ENCODE assay signal across 11 mouse cellular contexts in the genomic region with DNA sequence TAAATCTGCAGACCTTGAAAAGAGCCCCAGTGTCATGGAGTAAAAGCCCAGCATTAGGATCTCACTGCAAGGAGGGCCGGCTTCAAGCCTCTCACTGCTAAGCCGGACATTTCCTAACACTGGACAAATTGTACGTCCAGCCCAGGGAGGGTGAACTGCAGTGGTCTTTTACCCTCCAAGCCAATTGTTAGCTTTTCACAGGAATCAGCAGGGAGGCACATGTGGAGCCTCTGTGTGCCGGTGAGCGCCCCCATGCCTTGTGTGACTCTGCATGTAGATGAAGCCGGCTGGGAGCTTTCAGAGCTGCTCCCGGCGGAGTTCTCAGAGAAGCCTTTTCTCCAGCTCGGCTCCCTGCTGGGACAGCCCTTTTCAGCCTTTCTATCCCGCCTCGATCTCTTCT.
A peak's percentile ranks its signal among the peaks of the same experiment; 100 is the strongest.
DNase-seq lines count a peak whose midpoint lies in the region; ATAC-seq and TF ChIP-seq lines count a peak whose summit lies in the region.
"Had no signal": no experiment of that assay in that cellular context is flagged by ENCODE, and none has a peak within 500 bp of the region (broad histone marks: within the 10 kb centered on the region; RNA-seq: fewer than 3 reads in every experiment).

No protein-coding gene starts in this region.

- H3K27ac ChIP-seq in hindbrain, postnatal 0 days: peak overlapping the region; percentile 77
- peak overlapping the region; percentile 71 for H3K27ac ChIP-seq in neural tube, embryonic 11.5 days (ENCODE audit: low read depth, low read length)
- no peak overlapping the region for H3K27ac ChIP-seq in stomach, postnatal 0 days (replicated peaks)
- H3K27ac ChIP-seq: stomach, embryonic 15.5 days had no signal

- peaks cover 14% of the 10 kb centered on the region for H3K4me1 ChIP-seq in hindbrain, postnatal 0 days (ENCODE audit: insufficient read depth, low read length)
- peaks cover 15% of the 10 kb centered on the region for H3K4me1 ChIP-seq in neural tube, embryonic 11.5 days (ENCODE audit: control insufficient read depth, insufficient read depth, low read length)
- H3K4me1 ChIP-seq in stomach, postnatal 0 days (replicated peaks; ENCODE audit: control insufficient read depth, insufficient read depth): no peaks in the 10 kb centered on the region
- H3K4me1 ChIP-seq: stomach, embryonic 15.5 days had no signal

- DNase-seq in kidney, postnatal 10 days: peak; percentile 17
- DNase-seq in kidney, adult 8-10 months: no peak
- peak; percentile 57 for DNase-seq in embryo, embryonic 11.5 days (ENCODE audit: low read depth, low spot score)
- DNase-seq in hindbrain, postnatal 0 days (ENCODE audit: low spot score): peak; percentile 76
- DNase-seq in neural tube, embryonic 11.5 days (ENCODE audit: low spot score): peak; percentile 86
- no peak for DNase-seq in testis, postnatal 10 days (ENCODE audit: low spot score)
- no peak for DNase-seq in kidney, postnatal 25 days
- DNase-seq in stomach, postnatal 0 days (ENCODE audit: low spot score): no peak
- DNase-seq: lung, embryonic 14.5 days had no signal

- 0 out of 2 replicates have a peak overlapping the region, but pooled peaks have one; percentile 30 for H3K9ac ChIP-seq in hindbrain, postnatal 0 days (replicated peaks; ENCODE audit: low read length)
- H3K9ac ChIP-seq in neural tube, embryonic 11.5 days (ENCODE audit: low read length): no peak overlapping the region; the same call in 1 of the 2 replicates
- no peak overlapping the region for H3K9ac ChIP-seq in stomach, postnatal 0 days (ENCODE audit: low read length)
- H3K9ac ChIP-seq: lung, embryonic 14.5 days; stomach, embryonic 15.5 days had no signal

- peak; percentile 77 for ATAC-seq in hindbrain, postnatal 0 days
- peak; percentile 81 for ATAC-seq in neural tube, embryonic 11.5 days (ENCODE audit: insufficient read depth, low FRiP score, low TSS enrichment)
- no peak for ATAC-seq in stomach, postnatal 0 days (ENCODE audit: low FRiP score, low TSS enrichment)
- ATAC-seq: Patski had no signal

- H3K27me3 ChIP-seq in hindbrain, postnatal 0 days (ENCODE audit: insufficient read depth, low read length): no peaks in the 10 kb centered on the region
- H3K27me3 ChIP-seq in neural tube, embryonic 11.5 days (ENCODE audit: control insufficient read depth, insufficient read depth, low read length): no peaks in the 10 kb centered on the region
- H3K27me3 ChIP-seq in stomach, postnatal 0 days (ENCODE audit: control insufficient read depth, insufficient read depth, low read length): no peaks in the 10 kb centered on the region
- H3K27me3 ChIP-seq: Patski; stomach, embryonic 15.5 days had no signal

- H3K4me2 ChIP-seq in hindbrain, postnatal 0 days (ENCODE audit: low read depth, low read length): peak overlapping the region; percentile 35
- H3K4me2 ChIP-seq in neural tube, embryonic 11.5 days (ENCODE audit: low read depth): peak overlapping the region; percentile 12
- H3K4me2 ChIP-seq in stomach, postnatal 0 days (replicated peaks; ENCODE audit: low read depth): no peak overlapping the region
- H3K4me2 ChIP-seq: lung, embryonic 14.5 days; stomach, embryonic 15.5 days had no signal

- TF ChIP-seq EP300 in stomach, postnatal 0 days (optimal IDR thresholded peaks at IDR 0.05): no peak

- no peaks in the 10 kb centered on the region for H3K9me3 ChIP-seq in hindbrain, postnatal 0 days (ENCODE audit: low read length)
- no peaks in the 10 kb centered on the region for H3K9me3 ChIP-seq in neural tube, embryonic 11.5 days (ENCODE audit: control insufficient read depth, low read length)
- H3K9me3 ChIP-seq in stomach, postnatal 0 days (ENCODE audit: control insufficient read depth, low read length): no peaks in the 10 kb centered on the region
- H3K9me3 ChIP-seq: stomach, embryonic 15.5 days had no signal

- peaks cover 2% of the 10 kb centered on the region; the same call in 1 of the 2 replicates for H3K36me3 ChIP-seq in hindbrain, postnatal 0 days (ENCODE audit: insufficient read depth, low read length)
- H3K36me3 ChIP-seq in neural tube, embryonic 11.5 days (ENCODE audit: control insufficient read depth, insufficient read depth, low read length): no peaks in the 10 kb centered on the region
- H3K36me3 ChIP-seq in stomach, postnatal 0 days (ENCODE audit: control insufficient read depth, insufficient read depth, low read length): no peaks in the 10 kb centered on the region; the same call in 1 of the 2 replicates
- H3K36me3 ChIP-seq: stomach, embryonic 15.5 days had no signal

- peak; percentile 20; the same call in 1 of the 2 replicates for TF ChIP-seq CTCF in hindbrain, postnatal 0 days (IDR thresholded peaks at IDR 0.05; ENCODE audit: low read depth)
- no peak for TF ChIP-seq CTCF in stomach, postnatal 0 days (IDR thresholded peaks at IDR 0.05; ENCODE audit: low read depth)

- WGBS in hindbrain, postnatal 0 days: 8% methylated on average over 11 of the region's 11 CpGs
- 2% methylated on average over 11 of the region's 11 CpGs for WGBS in neural tube, embryonic 11.5 days
- WGBS in stomach, postnatal 0 days: 39% methylated on average over 11 of the region's 11 CpGs

- no peak overlapping the region for H3K4me3 ChIP-seq in hindbrain, postnatal 0 days (ENCODE audit: low read length)
- no peak overlapping the region; the same call in 1 of the 2 replicates for H3K4me3 ChIP-seq in neural tube, embryonic 11.5 days (ENCODE audit: low read depth, low read length)
- no peak overlapping the region for H3K4me3 ChIP-seq in stomach, postnatal 0 days (ENCODE audit: low read depth, low read length)
- H3K4me3 ChIP-seq: stomach, embryonic 15.5 days had no signal

Comparison
In these comparisons a context has a peak if more than half of its experiments do, and no peak if none do; other contexts are left out.
1. DNase-seq: peak in kidney, postnatal 10 days (single experiment), embryo, embryonic 11.5 days (single experiment), hindbrain, postnatal 0 days (single experiment) and neural tube, embryonic 11.5 days (single experiment); none in kidney, adult 8-10 months (0 of 2), testis, postnatal 10 days (single experiment), kidney, postnatal 25 days (0 of 2) and stomach, postnatal 0 days (single experiment).